Mouse (Mus musculus) brain, embryonic 14.5 days (tissue): Measurements from ENCODE around the gene Ints6.

ENCODE experiments used
- CTCF ChIP-seq: fragments of 200-500 bp; IDR thresholded peaks from 2 replicates; pipeline ENCODE4 v1.5.1; 2012; ENCODE audit warnings: inconsistent platforms, mild to moderate bottlenecking, moderate library complexity, borderline replicate concordance; ENCODE audit not compliant: insufficient read depth, insufficient read length; ENCODE audit errors: extremely low read depth
- POLR2A ChIP-seq: fragments of 200-500 bp; IDR thresholded peaks from 2 replicates; pipeline ENCODE4 v1.6.1; 2012; ENCODE audit warnings: mild to moderate bottlenecking, inconsistent platforms, borderline replicate concordance; ENCODE audit not compliant: poor library complexity, insufficient read depth, insufficient read length, severe bottlenecking; ENCODE audit errors: extremely low read depth

- TF ChIP-seq CTCF: no peak
- no peak for TF ChIP-seq POLR2A
Measured at GRCm38 (mm10) chr14:62780520-62781316, 19.7 kb upstream of the Ints6 start.
